Mouse (Mus musculus) cerebellum, adult 9-11 months (tissue): ENCODE measurements around the gene Pdss1.
A peak's percentile ranks its signal among the peaks of the same experiment; 100 is the strongest.

Experiments
- DNase-seq: peaks from one replicate; pipeline ENCODE4 v3.0.0; 2022

Pdss1 gene

GRCm38 (mm10) chr2:22962242-22962641 lies 66.9 kb downstream of the Pdss1 start:
- no peak for DNase-seq

GRCm38 (mm10) chr2:22962970-22963369 lies 67.6 kb downstream of the Pdss1 start:
- no peak for DNase-seq

GRCm38 (mm10) chr2:22977387-22977973 lies 82.2 kb downstream of the Pdss1 start:
- DNase-seq, result peak; percentile 72

- no peak for DNase-seq
Observed at GRCm38 (mm10) chr2:22985973-22986657, 90.8 kb downstream of the Pdss1 start.
